Mouse (Mus musculus): Measurements from ENCODE around the gene Ptgs1. TPM values are rescaled to one million over a fixed set of nuclear protein-coding genes. Genes with fewer than 3 reads are reported as not detected.
A peak's percentile ranks its signal among the peaks of the same experiment; 100 is the strongest.

Ptgs1 gene
- polyA plus RNA-seq, 1 experiment from 2014 or later: 5.8 TPM

- 25% methylated on average over 18 of the region's 18 CpGs for WGBS
- H3K36me3 ChIP-seq: no peaks in the 10 kb centered on the region
- H3K27me3 ChIP-seq: peaks cover 63% of the 10 kb centered on the region
- peak overlapping the region; percentile 70; the same call in 1 of the 2 replicates for H3K9ac ChIP-seq
- H3K4me3 ChIP-seq: 0 out of 2 replicates have a peak overlapping the region, but pooled peaks have one; percentile 43
- ATAC-seq (ENCODE audit: low read depth): no peak
- no peak overlapping the region for H3K27ac ChIP-seq (replicated peaks)
- peaks cover 29% of the 10 kb centered on the region for H3K4me1 ChIP-seq (replicated peaks)
- H3K9me3 ChIP-seq: no peaks in the 10 kb centered on the region
- H3K4me2 ChIP-seq: peak overlapping the region; percentile 82
Observed at GRCm38 (mm10) chr2:36201756-36202610, 28.2 kb upstream of the Ptgs1 start.

GRCm38 (mm10) chr2:36202611-36202880 is 27.7 kb upstream of the Ptgs1 start:
- ATAC-seq (ENCODE audit: low read depth): no peak
- 16% methylated on average over 5 of the region's 5 CpGs for WGBS

DNA sequence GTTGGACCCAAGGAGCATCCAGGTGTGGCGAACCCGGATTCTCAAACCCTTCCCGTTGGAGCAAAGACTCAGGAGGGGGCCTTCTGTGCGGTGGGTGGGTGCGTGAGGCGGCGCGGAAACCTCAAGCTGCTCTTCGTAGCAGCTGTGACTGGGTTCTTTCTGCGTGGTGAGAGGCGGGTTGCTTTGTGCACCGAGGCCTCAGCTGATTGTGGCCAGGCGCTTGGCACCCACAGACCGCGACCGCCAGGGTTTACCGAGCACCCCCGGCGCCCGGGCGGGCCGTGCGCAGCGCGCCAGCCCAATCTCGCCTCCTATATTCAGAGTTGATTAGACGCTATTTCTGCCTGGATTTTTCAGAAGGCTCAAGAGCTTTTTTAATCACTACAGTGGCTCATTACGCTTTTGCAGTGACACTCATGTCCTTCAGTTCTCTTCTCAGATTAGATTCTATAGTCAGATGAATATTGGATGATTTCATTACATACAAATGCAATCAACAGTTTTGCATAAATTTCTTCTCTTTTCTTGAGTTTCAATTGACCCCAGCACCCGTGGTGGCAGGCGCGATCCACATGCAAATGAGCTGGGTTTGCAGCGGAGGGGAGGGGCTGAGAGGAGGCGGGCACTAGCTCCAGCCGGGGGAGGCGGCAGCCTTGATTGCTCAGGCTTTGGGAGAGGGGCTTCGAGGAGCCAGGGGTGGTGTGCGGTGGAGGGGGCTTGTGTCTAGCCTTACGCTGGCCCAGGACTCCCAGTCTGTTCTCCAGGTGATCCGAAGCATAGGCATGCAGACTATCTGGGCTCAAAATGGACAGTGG is 27.0 kb upstream of the Ptgs1 start:
- ATAC-seq (ENCODE audit: low read depth): peak; percentile 76
- Histone ChIP-seq H3K9ac (peak overlapping the region; percentile 70), H3K27me3 (peaks cover 63% of the 10 kb centered on the region), H3K4me1 (replicated peaks) (peaks cover 25% of the 10 kb centered on the region), H3K4me3 (peak overlapping the region; percentile 43), H3K9me3 (no peaks in the 10 kb centered on the region), H3K36me3 (no peaks in the 10 kb centered on the region), H3K27ac (replicated peaks) (peak overlapping the region; percentile 38; the same call in 1 of the 2 replicates), H3K4me2 (peak overlapping the region; percentile 82)
- WGBS: under 1% methylated on average over 39 of the region's 39 CpGs

More at GRCm38 (mm10) chr2:36202611-36202880, 27.7 kb upstream of the Ptgs1 start:
- Histone ChIP-seq H3K4me1 (replicated peaks) (peaks cover 29% of the 10 kb centered on the region), H3K4me2 (peak overlapping the region; percentile 82), H3K27ac (replicated peaks) (no peak overlapping the region), H3K9ac (peak overlapping the region; percentile 70; the same call in 1 of the 2 replicates), H3K36me3 (no peaks in the 10 kb centered on the region), H3K4me3 (peak overlapping the region; percentile 43), H3K9me3 (no peaks in the 10 kb centered on the region), H3K27me3 (peaks cover 63% of the 10 kb centered on the region)

DNA sequence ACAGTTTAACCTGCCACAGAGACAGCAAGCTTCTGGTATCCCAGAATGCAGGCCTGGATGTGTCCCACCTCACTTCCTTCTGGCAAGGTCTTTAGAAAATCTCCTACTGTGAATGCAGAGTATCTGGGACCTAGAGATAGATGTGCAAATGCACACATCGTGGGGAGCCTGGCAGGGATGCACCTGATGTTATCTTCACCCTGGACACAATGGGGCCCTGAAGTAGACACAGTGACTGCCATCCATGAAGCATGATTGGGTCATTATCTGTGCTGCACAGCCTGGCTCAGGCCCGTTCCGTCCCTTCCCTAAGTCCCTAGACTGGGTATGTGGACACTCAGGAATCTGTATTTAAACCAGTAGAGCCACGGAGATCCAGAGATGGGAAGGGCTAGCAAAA is 25.6 kb upstream of the Ptgs1 start:
- WGBS: 57% methylated on average over 4 of the region's 4 CpGs
- peaks cover 66% of the 10 kb centered on the region for H3K27me3 ChIP-seq

GRCm38 (mm10) chr2:36207071-36207470 is 23.2 kb upstream of the Ptgs1 start:
- H3K4me1 ChIP-seq (replicated peaks): peaks cover 30% of the 10 kb centered on the region
- no peaks in the 10 kb centered on the region for H3K36me3 ChIP-seq
- no peaks in the 10 kb centered on the region for H3K9me3 ChIP-seq
- WGBS: 51% methylated on average over 11 of the region's 11 CpGs
- no peak for ATAC-seq (ENCODE audit: low read depth)
- no peak overlapping the region for H3K4me2 ChIP-seq
- no peak overlapping the region for H3K9ac ChIP-seq
- H3K4me3 ChIP-seq: no peak overlapping the region
- H3K27me3 ChIP-seq: peaks cover 66% of the 10 kb centered on the region
- no peak overlapping the region for H3K27ac ChIP-seq (replicated peaks)

More for the DNA sequence above, 25.6 kb upstream of the Ptgs1 start:
- Histone ChIP-seq H3K4me3 (no peak overlapping the region), H3K4me1 (replicated peaks) (peaks cover 18% of the 10 kb centered on the region), H3K27ac (replicated peaks) (no peak overlapping the region), H3K9ac (no peak overlapping the region), H3K4me2 (no peak overlapping the region), H3K36me3 (no peaks in the 10 kb centered on the region), H3K9me3 (no peaks in the 10 kb centered on the region)
- no peak for ATAC-seq (ENCODE audit: low read depth)

DNA sequence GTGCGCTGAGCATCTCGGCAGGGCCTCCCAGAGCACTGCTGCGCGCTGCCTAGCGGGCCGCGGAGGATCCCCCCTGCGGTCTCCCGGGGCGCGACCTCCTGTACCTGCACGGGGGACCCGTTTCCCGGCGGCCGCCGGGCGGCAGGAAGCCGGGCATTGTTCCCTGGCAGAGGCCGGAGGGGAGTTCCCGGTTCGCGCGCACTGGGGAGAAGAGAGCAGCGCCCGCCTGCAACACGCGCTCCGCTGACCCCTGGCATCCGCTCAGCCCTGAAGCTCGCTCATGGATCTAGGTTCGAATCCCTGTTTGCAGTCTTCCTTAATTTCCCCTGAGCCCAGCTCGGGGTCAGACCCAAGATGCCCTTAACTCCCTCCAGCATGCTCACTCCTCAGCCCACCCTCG is 19.4 kb upstream of the Ptgs1 start:
- H3K4me3 ChIP-seq: no peak overlapping the region; the same call in 1 of the 2 replicates
- no peak overlapping the region for H3K27ac ChIP-seq (replicated peaks)
- no peak for ATAC-seq (ENCODE audit: low read depth)
- H3K9me3 ChIP-seq: no peaks in the 10 kb centered on the region
- 1% methylated on average over 17 of the region's 34 CpGs for WGBS
- no peaks in the 10 kb centered on the region for H3K36me3 ChIP-seq
- H3K4me1 ChIP-seq (replicated peaks): peaks cover 21% of the 10 kb centered on the region
- H3K4me2 ChIP-seq: peak overlapping the region; percentile 36
- H3K9ac ChIP-seq: no peak overlapping the region
- H3K27me3 ChIP-seq: peaks cover 45% of the 10 kb centered on the region

DNA sequence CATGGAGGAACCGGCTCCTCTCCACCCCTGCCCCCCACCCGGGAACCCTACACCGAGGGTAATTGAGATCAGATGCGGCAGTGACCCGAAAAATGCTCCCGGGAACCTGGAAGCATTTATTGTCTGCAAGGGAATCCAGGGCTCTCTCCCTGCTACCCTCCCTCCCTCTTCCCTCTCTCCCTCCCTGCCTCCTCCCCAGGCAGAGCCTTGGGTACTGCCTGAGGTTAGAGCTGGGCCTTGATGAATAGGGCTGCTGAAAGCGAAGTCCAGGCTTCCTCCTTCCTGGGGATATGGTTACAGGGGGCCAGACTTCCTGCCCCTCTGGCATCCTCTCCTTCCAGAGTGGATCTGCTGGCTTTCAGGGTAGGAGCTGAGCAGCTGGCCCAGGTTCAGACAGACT is 18.4 kb upstream of the Ptgs1 start:
- Histone ChIP-seq H3K9ac (no peak overlapping the region), H3K4me2 (no peak overlapping the region), H3K9me3 (no peaks in the 10 kb centered on the region), H3K27ac (replicated peaks) (no peak overlapping the region), H3K4me3 (no peak overlapping the region), H3K36me3 (no peaks in the 10 kb centered on the region), H3K27me3 (peaks cover 45% of the 10 kb centered on the region), H3K4me1 (replicated peaks) (peaks cover 21% of the 10 kb centered on the region)
- 6% methylated on average over 7 of the region's 7 CpGs for WGBS
- no peak for ATAC-seq (ENCODE audit: low read depth)

DNA sequence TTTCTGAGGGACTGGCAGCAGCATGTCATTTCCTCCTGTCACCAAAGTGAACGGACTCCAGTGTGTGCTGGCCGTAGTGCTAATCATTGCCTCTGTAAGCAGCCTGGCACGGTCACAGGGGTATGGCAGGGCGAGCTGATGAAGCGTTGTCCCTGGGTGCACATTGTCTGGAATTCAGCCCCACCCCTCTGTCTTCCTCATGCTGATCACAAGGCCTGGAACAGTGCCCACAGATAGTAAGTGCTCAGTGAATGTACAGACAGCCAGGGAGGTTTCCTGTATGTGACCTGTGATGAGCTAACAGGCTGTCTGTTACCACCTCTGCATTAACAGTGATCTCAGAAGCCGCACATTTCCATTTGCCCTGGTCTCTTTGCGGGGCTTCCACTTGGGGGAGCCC is 17.1 kb upstream of the Ptgs1 start:
- no peak for ATAC-seq (ENCODE audit: low read depth)
- no peaks in the 10 kb centered on the region for H3K9me3 ChIP-seq
- no peak overlapping the region for H3K27ac ChIP-seq (replicated peaks)
- H3K4me1 ChIP-seq (replicated peaks): peaks cover 21% of the 10 kb centered on the region
- no peak overlapping the region for H3K4me2 ChIP-seq
- no peak overlapping the region for H3K4me3 ChIP-seq
- H3K9ac ChIP-seq: no peak overlapping the region
- peaks cover 45% of the 10 kb centered on the region for H3K27me3 ChIP-seq
- H3K36me3 ChIP-seq: no peaks in the 10 kb centered on the region
- WGBS: 54% methylated on average over 7 of the region's 7 CpGs

DNA sequence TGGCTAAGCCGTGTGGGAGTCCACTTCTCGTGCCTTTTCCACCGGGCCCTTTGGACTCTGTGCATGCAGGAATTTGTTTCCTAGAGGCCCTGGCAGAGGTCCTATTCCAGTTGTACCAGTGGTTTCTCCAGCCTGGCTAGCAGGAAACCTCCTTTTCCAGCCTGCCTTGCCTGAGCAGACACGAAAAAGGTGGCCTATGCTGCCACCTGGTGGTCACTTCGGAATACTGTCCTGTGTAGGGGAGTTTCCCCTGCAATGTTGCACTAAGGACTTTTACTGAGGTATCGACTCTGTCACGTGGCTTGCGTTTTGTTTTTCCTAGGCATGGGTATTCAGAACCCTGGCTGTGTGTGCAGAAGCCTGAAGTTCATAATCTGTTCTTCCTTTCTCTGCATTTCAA is 16.2 kb upstream of the Ptgs1 start:
- no peaks in the 10 kb centered on the region for H3K9me3 ChIP-seq
- H3K9ac ChIP-seq: no peak overlapping the region
- WGBS: 7% methylated on average over 8 of the region's 8 CpGs
- no peak overlapping the region for H3K27ac ChIP-seq (replicated peaks)
- H3K4me2 ChIP-seq: peak overlapping the region; percentile 30
- peak; percentile 76 for ATAC-seq (ENCODE audit: low read depth)
- no peak overlapping the region for H3K4me3 ChIP-seq
- H3K36me3 ChIP-seq: no peaks in the 10 kb centered on the region
- H3K27me3 ChIP-seq: peaks cover 42% of the 10 kb centered on the region
- H3K4me1 ChIP-seq (replicated peaks): peaks cover 21% of the 10 kb centered on the region

GRCm38 (mm10) chr2:36214425-36214824 is 15.8 kb upstream of the Ptgs1 start:
- H3K27ac ChIP-seq (replicated peaks): no peak overlapping the region
- no peak overlapping the region for H3K4me3 ChIP-seq
- H3K4me2 ChIP-seq: peak overlapping the region; percentile 30
- peaks cover 21% of the 10 kb centered on the region for H3K4me1 ChIP-seq (replicated peaks)
- ATAC-seq (ENCODE audit: low read depth): no peak
- H3K27me3 ChIP-seq: peaks cover 38% of the 10 kb centered on the region
- no peaks in the 10 kb centered on the region for H3K36me3 ChIP-seq
- no peak overlapping the region for H3K9ac ChIP-seq
- 65% methylated on average over 5 of the region's 5 CpGs for WGBS
- H3K9me3 ChIP-seq: no peaks in the 10 kb centered on the region

- WGBS: 94% methylated on average over 5 of the region's 5 CpGs
- Histone ChIP-seq H3K27ac (replicated peaks) (no peak overlapping the region), H3K4me3 (no peak overlapping the region), H3K4me2 (no peak overlapping the region), H3K9me3 (no peaks in the 10 kb centered on the region), H3K36me3 (no peaks in the 10 kb centered on the region), H3K27me3 (peaks cover 30% of the 10 kb centered on the region), H3K4me1 (replicated peaks) (peaks cover 21% of the 10 kb centered on the region), H3K9ac (no peak overlapping the region)
- no peak for ATAC-seq (ENCODE audit: low read depth)
Observed at GRCm38 (mm10) chr2:36215203-36215739, 15.0 kb upstream of the Ptgs1 start.

DNA sequence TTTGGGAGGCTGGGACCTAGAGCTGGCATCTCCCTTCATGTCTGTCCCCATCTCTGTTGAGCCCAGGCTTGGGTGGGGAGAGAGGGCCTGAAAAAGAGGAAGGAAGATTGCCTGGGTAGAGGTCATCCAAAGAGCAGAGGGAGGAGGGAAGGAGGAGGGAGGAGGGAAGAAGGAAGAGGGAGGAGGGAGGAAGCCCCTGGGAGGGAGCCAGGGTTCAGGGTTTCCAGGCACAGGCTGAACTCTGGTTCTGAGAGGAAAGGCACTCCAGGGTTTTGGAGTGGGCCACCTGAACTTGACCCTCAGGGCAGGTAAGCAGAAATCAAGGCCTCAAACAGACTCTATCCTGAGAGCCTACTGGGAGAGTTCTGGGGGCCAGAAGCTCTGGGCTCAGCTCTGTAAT is 13.7 kb upstream of the Ptgs1 start:
- Histone ChIP-seq H3K4me2 (no peak overlapping the region), H3K4me3 (no peak overlapping the region), H3K27ac (replicated peaks) (no peak overlapping the region), H3K4me1 (replicated peaks) (peaks cover 13% of the 10 kb centered on the region), H3K27me3 (peaks cover 17% of the 10 kb centered on the region), H3K36me3 (no peaks in the 10 kb centered on the region), H3K9me3 (no peaks in the 10 kb centered on the region), H3K9ac (peak overlapping the region; percentile 45)
- ATAC-seq (ENCODE audit: low read depth): no peak
